Mouse (Mus musculus): ENCODE results near the gene Ephx1.
"Not testable (repeated sequence)": the region's sequence is repeated elsewhere in the genome, so short reads cannot be mapped to it uniquely, and the experiment has no call there.

Gene Ephx1

DNA sequence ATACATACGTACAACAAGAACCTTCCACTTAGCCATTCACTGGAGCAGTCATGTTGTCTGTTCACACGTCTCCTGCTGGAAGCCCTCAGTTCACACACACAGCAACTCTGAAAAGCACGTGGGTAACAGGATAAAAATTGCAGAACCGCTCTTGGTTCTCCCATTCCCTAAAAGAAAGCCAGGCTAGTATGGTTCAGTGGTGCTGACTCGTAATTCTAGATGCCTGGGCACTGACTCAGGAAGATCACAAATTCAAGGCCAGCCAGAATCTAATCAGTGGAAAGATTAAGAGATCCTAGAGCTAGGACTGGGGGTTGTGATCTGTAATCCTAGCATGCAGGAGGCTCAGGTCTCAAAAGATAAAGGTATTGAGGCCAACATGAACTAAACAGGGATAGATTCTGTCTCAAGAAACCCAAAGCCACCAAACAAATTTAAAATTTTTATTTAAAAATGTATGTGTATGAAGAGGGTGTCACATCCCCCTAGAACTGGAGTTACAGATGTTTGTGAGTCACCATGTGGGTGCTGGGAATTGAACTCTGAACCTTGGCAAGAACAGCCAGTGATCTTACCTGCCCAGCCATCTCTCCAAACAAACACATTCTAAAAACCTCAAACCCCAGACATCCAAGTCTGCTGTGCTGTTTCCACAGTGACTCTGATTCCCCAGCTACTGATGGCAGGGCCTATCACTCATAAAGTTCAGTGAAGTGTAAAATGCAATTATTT is at the start of gene Ephx1:
TSS of gene Ephx1 (minus strand) at position 149 of the 732 bp plus-strand sequence.
- DNase-seq (ENCODE audit: low read depth, low spot score), result no peak

DNA sequence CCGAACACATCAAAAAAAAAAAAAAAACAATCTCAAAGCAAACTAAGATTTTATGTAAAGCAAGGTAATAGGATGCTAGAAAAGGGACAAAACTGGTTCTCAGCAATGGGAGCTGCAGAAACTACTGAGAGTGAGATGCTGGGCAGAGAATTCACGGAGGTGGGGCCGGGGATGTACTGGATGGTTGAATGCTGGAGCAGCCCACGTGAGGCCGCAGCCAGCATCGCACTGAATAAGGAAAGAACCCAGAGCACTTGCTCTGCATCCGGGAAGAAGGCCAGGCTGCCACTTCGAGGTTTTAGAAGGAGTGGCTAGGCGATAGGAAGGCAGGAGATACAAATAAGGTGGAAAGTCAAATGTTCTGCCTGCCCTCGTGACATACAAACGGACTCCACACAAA is 49.0 kb upstream of the Ephx1 start:
- no peak for DNase-seq (ENCODE audit: low read depth, low spot score)

DNA sequence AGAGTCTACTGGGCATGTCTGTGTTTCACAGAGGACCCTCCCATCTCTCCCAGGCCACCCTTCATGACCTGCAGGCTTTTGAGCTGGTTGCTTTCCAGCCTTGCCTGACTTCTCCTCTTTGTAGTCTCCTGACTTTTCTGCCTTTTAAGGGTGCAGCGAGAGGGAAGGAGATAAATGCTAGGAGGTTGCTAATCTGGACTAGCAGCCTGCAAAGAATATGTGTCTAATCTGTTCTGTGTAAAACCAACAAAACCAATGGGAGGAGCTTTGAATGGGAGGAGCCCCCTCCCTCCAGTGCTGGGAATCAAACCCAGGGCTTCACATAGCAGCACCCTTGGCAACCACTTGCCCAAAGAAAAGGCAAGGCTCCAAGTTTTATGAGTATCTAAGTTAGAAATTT is 47.6 kb upstream of the Ephx1 start:
- DNase-seq (ENCODE audit: low read depth, low spot score), result no peak

DNA sequence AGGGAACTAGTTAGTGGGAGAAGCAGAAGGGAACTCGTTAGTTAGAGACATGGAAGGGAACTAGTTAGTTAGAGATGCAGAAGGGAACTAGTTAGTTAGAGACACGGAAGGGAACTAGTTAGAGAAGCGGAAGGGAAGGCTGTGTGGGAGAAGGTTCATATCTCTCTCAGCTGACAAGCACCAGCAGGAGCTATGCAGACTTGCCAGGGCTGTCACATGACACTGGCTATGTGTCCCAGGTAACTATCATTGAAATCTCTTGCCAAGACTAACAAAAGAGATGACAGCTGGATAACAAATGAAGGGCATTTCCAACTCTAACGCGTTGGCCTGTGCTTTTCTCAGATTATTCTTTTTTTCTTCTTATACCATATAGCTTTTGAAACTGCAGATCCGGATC is 43.9 kb upstream of the Ephx1 start:
- no peak for DNase-seq (ENCODE audit: low read depth, low spot score)

DNA sequence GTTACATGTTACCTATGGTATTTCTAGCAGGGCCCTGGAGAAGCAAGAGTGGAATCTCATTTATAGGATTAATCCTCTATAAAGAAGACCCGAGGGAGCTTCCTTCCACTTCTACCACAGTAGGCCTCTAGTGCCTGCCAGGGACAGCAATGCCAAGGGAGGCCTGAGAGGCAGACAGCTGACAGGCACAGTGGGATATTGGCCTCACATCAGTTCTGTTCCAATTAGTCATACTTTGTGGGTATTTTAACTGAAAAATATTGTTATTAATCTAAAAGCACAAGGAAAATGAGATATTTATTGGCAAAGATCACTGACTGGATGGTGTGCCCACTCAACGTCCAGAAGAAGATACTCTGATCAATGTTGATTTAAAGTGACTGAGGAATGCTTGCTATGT is 43.3 kb upstream of the Ephx1 start:
- DNase-seq (ENCODE audit: low read depth, low spot score), result no peak

DNA sequence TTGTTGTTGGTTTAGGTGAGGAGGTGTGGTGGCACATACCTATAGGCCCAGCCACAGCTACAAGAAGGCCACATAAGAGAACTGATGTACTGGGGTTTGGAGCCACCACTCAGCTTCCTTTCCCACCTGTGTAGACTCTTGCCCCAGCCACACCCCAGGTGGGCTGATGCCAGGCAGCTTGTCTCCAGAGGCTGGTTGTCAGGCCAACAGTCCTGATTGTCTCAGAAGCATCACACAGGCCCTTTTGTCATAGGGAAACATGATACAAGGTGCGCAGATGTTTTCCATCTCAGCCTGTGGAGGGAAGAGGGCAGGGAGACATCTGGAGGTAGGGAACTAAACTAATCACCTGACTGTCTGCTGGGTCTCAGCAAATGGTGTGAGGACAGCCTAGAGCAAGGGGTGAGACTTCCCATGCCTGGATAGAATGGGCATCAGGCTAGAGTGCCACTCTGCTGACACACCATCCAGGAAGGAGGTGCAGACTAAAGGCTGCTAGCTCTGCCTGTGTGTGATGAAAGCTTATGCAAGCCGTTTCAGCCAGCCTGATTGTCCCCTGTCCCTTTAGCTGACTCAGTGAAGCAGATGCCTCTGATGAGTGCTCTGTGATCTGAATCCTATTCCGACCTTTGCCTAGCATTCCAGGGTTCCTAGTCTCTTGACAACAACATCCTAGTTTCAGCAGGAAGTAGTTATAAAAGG is 41.2 kb upstream of the Ephx1 start:
- DNase-seq (ENCODE audit: low read depth, low spot score), result no peak

DNA sequence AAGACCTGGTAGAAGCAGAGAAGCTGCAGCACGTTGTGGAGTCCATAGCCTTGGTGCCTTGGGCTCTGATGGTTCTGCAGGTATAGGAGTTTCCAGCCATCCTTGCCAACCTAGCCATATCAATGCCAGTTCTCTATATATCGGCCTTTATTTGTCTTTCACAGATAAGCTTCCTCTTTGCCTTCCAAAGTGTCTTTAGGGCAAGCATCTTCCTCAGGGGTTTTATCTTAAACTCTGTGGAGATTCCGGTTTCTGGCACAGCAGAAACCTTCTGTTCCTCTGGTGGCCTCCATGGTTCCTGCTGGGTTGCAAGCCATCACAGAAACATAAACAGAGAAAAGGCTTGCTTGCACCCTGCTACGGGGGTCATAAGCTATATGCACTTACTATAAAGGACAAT is 32.2 kb upstream of the Ephx1 start:
- DNase-seq (ENCODE audit: low read depth, low spot score), result no peak

DNA sequence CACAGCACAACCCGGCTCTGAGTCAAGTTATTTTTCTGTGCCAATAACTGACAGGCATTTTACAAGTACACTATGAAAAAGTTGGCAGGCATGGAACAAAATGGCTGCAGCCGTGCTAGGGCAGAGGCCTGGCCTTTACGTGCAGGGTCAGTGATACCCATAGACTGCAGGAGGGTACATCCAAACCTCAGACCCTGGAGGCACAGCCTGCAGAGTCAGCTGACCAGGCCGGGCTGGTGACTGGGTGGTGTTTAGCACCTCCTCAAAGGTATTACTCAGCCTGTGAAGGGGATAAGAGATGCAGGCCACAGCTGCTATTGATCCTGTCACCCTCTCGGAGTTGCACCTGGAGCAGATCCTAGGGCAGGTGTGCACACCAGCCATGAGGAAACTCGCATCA is 30.2 kb upstream of the Ephx1 start, which contains the start of gene 9130409I23Rik:
TSS of gene 9130409I23Rik (plus strand) at position 301 of the 400 bp plus-strand sequence.
- no peak for DNase-seq (ENCODE audit: low read depth, low spot score)

DNA sequence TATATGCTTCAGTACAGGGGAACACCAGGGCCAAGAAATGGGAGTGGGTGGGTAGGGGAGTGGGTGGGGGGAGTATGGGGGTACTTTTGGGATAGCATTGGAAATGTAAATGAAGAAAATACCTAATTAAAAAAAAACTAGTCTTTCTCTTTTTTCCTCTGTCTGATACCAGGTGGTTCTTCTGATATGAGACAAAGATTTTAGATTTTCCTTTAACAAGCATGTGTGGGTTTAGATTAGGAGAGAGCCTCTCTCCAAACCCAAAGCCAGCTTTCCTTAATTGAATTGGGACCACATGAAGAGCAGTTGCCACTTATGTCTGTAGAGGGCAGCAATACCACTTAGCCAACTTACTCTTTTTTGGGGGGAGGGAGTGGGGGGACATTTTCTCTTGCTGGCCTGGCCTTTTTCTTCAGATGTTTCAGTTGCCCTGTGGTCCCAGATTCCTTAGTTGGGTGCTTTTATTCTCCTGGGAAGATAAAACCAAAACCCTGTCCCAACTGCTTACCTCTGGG is 28.7 kb upstream of the Ephx1 start:
- DNase-seq (ENCODE audit: low read depth, low spot score), result peak; percentile 27

DNA sequence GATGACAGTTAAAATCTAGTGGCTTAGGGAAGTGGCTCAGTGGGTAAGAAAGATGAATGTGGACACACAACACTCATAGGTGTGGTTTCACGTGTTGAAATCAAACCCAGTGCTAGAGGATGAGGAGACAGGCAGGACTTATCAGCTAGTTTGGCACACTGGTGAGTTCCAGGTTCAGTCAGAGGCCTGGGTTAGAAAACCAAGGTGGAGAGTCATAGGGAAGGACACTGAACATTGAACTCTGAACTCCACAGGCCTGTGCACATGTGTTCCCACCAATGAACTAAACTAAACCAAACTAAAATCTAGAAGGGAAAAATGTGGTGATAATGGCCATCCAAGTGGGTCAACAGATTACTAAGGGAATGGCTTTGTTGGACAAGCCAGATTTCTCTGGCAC is 26.8 kb upstream of the Ephx1 start:
- DNase-seq (ENCODE audit: low read depth, low spot score), result no peak

DNA sequence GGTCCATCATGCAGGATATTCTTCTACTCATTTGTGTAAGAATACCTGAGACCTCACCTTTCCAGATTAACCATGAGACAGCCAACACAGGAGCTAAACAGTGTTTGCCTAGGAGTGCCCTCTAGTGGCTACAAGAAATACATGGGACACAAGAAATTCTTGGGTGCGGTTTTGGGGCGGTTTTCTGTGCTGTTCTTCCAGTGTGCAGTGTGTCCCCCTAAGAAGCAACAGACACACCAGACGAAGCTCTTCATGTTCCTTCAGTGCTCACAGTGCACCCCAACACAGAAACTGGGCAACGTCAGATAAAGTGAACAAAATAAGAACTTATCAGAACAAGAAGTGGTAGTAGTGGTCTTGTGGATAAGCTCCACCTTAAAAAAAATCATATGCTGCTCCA is 18.9 kb upstream of the Ephx1 start:
- DNase-seq (ENCODE audit: low read depth, low spot score), result peak; percentile 63

DNA sequence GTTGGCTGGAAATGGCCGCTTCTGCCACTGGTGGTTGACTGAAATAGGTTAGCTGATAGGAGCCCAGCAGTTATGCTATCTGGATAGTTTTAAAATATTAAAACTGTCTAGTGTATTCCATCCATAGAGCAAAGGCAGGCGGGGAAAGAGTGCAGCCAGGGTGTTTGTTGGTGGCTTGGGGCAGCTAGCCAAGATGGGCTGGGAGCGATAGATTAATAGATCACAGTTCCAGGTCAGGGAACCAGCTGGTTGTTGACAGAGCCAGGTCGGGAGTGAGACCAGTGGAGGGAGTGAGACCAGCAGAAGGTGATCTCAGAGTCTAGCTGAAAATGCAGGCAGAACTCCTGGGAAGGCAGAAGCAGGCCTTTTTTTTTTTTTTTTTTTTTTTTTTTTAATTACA is 16.9 kb upstream of the Ephx1 start:
- no peak for DNase-seq (ENCODE audit: low read depth, low spot score)

DNA sequence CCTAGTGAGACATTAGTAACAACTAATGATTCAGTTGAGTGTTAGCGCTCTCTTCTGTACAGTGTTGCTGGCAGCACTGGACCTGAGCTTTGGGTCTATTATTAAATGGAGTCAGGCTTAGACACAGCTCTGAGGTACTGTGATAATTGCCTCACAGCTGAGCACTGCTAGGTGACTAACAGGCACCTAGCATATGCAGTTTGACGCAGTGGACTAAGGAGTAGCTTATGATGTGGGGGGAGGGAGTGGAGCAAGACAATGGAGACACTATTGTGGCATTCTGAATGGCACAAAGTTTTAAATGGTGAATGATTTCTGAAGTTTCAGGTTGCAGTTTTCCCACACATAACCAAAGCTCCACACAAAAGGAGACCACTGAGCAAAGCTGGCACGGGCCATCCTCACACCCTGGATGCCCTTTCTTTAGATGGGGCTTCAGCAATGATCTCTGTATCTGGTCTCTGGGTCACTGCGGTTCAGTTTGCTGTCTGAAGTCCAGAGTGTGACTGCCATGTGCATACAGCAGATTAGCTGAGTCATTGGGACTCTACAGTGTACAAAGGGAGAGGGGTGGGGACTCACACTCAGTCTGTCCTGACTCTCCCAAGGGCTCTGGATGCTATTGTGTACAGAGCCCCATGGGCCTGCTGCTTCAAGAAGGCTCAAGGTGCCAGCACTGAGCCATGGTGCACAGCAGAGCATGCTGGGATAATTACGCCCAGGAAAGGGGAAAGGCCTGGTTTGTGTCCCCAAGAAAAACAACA is 14.5 kb upstream of the Ephx1 start:
- DNase-seq (ENCODE audit: low read depth, low spot score), result not testable (repeated sequence)

DNA sequence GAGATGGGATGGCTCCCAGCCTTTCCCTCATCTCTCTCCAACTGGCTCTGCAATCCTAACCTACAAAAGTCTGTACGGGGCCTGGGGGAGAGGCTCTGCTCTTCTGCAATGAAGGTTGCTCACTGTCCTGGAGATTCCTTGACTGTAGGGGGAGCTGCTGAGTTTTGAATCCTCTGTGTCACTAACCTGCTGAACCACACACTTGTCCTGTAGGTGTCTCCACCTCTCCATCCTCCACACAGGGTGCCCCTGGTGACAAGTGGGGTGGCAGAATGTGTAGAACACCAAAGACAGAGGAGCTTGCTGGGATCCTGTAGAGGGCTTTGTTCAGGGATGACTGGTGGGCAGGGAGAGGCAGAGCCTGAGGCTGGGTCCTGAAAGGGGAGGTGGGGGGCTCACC is 1.6 kb upstream of the Ephx1 start:
- peak; percentile 86 for DNase-seq (ENCODE audit: low read depth, low spot score)

DNA sequence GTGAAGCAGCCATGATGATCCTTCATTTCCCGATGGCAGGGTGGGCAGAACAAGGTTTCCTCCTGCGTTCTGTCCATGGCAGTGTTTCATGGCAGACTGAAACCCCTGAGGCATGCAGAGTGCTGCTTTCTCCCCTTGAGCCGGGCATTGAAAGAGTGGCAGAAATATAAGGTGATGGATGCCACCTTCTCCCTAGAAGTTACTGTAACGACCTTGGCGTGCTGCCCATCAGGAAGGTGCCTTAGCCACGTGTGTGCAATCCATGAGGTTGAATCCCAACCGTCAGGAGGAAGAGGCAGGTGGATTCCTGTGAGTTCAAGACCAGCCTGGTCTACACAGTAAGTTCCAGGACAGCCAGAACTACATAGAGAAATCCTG is 773 bp upstream of the Ephx1 start:
- DNase-seq (ENCODE audit: low read depth, low spot score), result no peak

DNA sequence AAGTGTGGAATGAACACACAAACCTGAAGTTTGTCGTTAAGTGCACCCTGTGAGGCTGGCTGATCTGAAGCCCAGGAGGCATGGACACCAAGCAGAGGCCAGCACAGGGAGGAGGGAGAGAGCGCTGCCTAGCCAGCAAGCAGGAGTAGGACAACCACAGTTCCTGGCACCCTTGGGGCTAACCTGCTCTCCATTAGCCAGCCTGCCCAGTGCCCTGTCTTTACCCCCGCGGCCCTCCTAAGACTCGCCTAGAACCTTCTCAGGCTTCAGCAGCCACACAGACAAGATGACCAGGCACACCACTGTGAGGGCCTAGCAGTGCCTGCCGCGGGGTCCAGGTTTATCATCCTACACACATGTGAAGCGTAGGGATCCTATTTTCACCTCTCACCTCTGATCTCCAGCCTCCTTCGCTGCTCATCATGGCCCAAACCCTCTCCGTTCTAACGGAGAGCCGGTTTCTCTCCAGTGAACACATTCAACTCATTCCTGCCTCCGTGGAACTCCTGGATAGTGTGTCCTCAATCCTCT is 2.7 kb downstream of the Ephx1 start:
- no peak for DNase-seq (ENCODE audit: low read depth, low spot score)

DNA sequence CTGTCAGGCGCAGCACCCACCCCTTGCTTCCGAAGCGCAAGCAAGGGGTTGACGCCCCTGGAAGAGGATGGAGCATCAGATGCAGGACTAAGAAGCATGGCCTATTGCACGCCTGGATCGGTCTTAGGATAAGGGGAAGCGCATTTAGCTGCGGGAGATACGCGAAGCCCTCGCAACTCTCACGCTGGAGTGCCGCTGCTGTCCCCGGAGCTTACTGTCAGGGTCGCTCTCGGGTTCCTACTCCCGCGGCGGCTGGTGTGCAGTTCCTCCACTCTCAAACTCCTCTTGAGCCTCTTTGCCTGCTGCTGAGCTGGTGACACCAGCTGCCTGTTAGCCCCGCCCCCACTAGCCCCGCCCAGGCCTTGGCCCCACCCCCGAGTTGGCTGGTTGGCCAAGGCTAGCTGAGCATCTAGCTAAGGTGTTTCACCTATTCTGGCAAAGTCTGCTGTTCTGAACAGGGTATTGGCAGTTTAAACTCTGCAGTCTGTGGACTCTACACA is 3.4 kb downstream of the Ephx1 start:
- DNase-seq (ENCODE audit: low read depth, low spot score), result peak; percentile 90

DNA sequence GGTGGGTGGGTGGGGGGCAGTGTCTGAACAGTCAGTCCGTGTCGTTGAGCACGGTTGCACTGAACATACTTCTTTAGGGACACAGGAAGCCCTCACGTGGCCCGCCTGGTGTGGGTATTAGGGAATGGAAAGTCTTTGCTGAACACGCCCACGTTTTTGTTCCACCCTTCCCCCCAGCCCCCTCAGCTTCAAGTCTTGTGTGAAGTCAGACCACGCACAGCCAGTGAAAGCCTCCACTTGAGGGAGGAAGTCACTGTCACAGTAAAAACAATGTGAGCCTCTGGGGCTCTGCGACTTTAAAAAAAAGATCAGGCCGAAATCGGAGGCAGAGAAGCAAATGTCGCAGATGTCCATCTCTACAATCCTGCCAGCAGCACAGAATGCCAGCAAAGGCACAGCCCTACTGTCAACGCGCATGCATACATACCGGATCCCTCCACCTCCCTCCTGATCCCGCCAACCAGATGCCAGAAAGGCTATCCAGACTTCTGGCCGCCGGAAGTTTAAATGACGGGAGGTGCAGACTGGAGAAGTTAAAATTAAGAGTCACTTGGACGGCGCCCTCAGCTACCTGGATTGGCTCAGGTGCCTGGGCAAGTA is 4.1 kb downstream of the Ephx1 start:
- peak; percentile 37 for DNase-seq (ENCODE audit: low read depth, low spot score)

DNA sequence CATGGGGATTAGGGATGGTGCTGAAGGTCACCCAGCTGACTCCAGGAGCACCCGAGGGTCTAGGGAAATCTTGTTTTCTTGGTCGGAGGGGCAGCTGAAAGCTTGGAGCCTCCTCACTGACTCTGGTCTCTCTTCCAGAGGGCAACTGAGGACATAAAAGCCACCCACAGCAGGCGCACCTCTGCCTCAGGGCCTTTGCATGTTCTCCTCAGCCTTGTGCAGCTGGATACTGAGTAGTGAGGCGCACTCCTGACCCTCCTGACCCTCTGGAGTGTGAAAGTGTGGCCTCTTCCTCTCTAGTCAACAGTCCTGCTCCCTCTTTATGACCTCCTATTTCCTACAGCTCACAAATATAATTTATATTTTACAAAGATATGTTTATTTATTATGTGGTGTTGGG is 4.7 kb downstream of the Ephx1 start:
- DNase-seq (ENCODE audit: low read depth, low spot score), result no peak

DNA sequence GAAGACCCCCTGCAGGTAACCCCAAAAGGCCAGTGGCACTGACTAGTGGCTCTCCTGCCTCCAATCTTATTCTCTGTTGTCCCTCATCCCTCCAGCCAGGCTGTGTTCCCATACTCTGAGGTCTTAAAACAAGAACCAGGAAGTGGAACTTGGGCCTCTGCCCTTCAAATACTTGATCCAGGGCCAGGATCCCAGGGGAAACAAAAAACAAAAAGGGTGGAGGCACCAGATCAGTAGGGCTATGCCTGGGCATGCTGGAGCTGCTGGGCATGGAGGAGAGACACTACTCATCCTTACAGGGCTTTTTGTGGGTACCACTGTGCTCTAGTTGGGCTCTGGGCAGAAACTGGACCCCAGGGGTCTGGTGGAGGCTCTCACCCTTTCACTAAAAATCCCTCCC is 5.1 kb downstream of the Ephx1 start:
- DNase-seq (ENCODE audit: low read depth, low spot score), result no peak

DNA sequence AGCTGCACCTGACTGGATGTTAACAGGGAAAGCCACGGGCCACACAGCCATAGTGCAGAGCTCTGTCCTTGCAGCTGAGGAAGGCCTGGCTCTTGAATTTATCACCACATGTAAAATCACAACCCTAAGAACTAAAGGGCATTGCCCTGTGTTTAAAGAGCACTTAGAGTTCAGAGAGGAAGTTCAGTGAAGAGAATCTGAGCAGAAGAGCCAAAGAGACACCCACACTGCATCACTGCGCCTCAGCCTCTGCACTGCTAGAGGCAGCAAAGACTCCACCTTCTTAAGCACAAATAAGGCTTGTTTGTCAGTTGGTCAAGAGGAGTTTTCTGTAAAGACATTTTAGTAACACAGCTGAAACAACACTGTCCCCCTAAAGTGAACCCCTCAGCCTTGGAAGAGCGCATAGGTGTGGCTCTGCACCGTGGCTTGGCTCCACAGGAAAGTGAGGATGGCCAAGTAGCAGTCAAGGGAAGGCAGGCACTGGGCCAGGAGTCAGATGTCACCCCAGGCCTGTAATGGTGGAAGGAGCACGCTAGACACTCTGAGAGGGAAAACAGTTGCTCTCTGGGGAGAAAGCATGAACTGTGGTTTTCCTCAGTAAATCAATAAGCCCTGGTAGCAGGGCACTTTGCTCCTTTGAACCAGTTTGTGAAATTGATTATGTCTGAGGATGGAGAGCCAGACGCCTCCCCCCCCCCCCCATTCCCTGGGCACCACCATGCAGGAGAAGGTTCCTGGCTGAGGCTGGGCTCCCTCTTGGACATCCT is 5.8 kb downstream of the Ephx1 start:
- no peak for DNase-seq (ENCODE audit: low read depth, low spot score)

Measured in A20 (cell line).